Mouse (Mus musculus) 3T3-L1 (cell line): Measurements from ENCODE around the gene Sypl.

Source experiments
- DNase-seq: peaks from one replicate; pipeline ENCODE4 v3.0.0-alpha.2; 2015; ENCODE audit warnings: low read depth, low spot score

Gene Sypl

GRCm38 (mm10) chr12:33003339-33003965 lies 49.8 kb downstream of the Sypl start:
- no peak for DNase-seq

GRCm38 (mm10) chr12:33005858-33006257 lies 52.2 kb downstream of the Sypl start:
- no peak for DNase-seq

GRCm38 (mm10) chr12:33007176-33007575 lies 53.5 kb downstream of the Sypl start:
- DNase-seq = no peak

GRCm38 (mm10) chr12:33008305-33009110 lies 54.8 kb downstream of the Sypl start:
- no peak for DNase-seq

GRCm38 (mm10) chr12:33009206-33009966 lies 55.7 kb downstream of the Sypl start:
- no peak for DNase-seq

GRCm38 (mm10) chr12:33010026-33010425 lies 56.3 kb downstream of the Sypl start:
- peak; percentile 60 for DNase-seq

GRCm38 (mm10) chr12:33014050-33014796 lies 60.5 kb downstream of the Sypl start:
- no peak for DNase-seq

GRCm38 (mm10) chr12:33015103-33015502 lies 61.4 kb downstream of the Sypl start:
- DNase-seq = no peak

GRCm38 (mm10) chr12:33016824-33017705 lies 63.4 kb downstream of the Sypl start:
- DNase-seq = no peak

- no peak for DNase-seq
These were observed 64.9 kb downstream of the Sypl start for GRCm38 (mm10) chr12:33018601-33019000.

- DNase-seq = peak; percentile 95
These were observed 66.3 kb downstream of the Sypl start for GRCm38 (mm10) chr12:33020011-33020410.

- DNase-seq = no peak
These were observed 67.4 kb downstream of the Sypl start for GRCm38 (mm10) chr12:33021140-33021539.

- DNase-seq = no peak
These were observed 68.1 kb downstream of the Sypl start for GRCm38 (mm10) chr12:33021751-33022150.

GRCm38 (mm10) chr12:33024524-33024923 lies 70.8 kb downstream of the Sypl start:
- no peak for DNase-seq

GRCm38 (mm10) chr12:33027093-33027492 lies 73.4 kb downstream of the Sypl start:
- peak; percentile 98 for DNase-seq

GRCm38 (mm10) chr12:33028109-33028691 lies 74.5 kb downstream of the Sypl start:
- DNase-seq = peak; percentile 47

GRCm38 (mm10) chr12:33028708-33029107 lies 75.0 kb downstream of the Sypl start:
- DNase-seq = no peak
